Mouse (Mus musculus) CH12.LX (cell line): ENCODE measurements around the gene Csf1.

Experiments used
- CTCF ChIP-seq, 2 experiments: IDR thresholded peaks in 1 of 2; conservative IDR thresholded peaks in 1 of 2; 2 replicates each; pipeline ENCODE4 v1.5.1; 2011 to 2012; ENCODE audit warnings: low read depth in 2 of 2, low read length in 2 of 2, improper control_type of control experiment in 1 of 2, inconsistent platforms in 1 of 2, mild to moderate bottlenecking in 1 of 2, moderate library complexity in 1 of 2
- MAZ ChIP-seq: IDR thresholded peaks from 2 replicates; pipeline ENCODE4 v1.6.1; 2012; ENCODE audit warnings: low read depth, mild to moderate bottlenecking, inconsistent platforms, low read length, improper control_type of control experiment, moderate library complexity
- POLR2A ChIP-seq: IDR thresholded peaks from 2 replicates; pipeline ENCODE4 v1.6.1; 2011; ENCODE audit warnings: low read depth, mild to moderate bottlenecking, improper control_type of control experiment, low read length

- TF ChIP-seq POLR2A (no peak), MAZ (no peak), CTCF (conservative IDR thresholded peaks at IDR 0.05 in 1 of 2, IDR thresholded peaks at IDR 0.05 in 1 of 2; ENCODE audit: low read depth in 2 of 2, low read length in 2 of 2) (no peak)
Observed at GRCm38 (mm10) chr3:107730236-107730635, 30.0 kb downstream of the Csf1 start.
